Mouse (Mus musculus) embryonic facial prominence, embryonic 12.5 days (tissue): Measurements from ENCODE around the gene Psmc3. TPM values are rescaled to one million over a fixed set of nuclear protein-coding genes. Genes with fewer than 3 reads are reported as not detected.
A peak's percentile ranks its signal among the peaks of the same experiment; 100 is the strongest.

Experiments
- ATAC-seq: fragments of 200-750 bp; cut with Nextera tagmentation; 2 replicates; pipeline ENCODE4 v1.8.0; 2017; ENCODE audit not compliant: insufficient number of reproducible peaks, insufficient read depth, low FRiP score, low TSS enrichment
- H3K27ac ChIP-seq: fragments of 300-500 bp; sonication (generic); 2 replicates; pipeline ENCODE4 v1.5.1; 2016; ENCODE audit warnings: mild to moderate bottlenecking
- H3K27me3 ChIP-seq: fragments of 300-500 bp; sonication (generic); 2 replicates; pipeline ENCODE4 v1.6.1; 2016; ENCODE audit warnings: mild to moderate bottlenecking, moderate library complexity
- H3K36me3 ChIP-seq: fragments of 300-500 bp; sonication (generic); 2 replicates; pipeline ENCODE4 v1.6.1; 2016; ENCODE audit warnings: mild to moderate bottlenecking
- H3K4me1 ChIP-seq: fragments of 300-500 bp; sonication (generic); 2 replicates; pipeline ENCODE4 v1.6.1; 2016
- H3K4me2 ChIP-seq: fragments of 300-500 bp; sonication (generic); replicated peaks from 2 replicates; pipeline ENCODE4 v1.6.1; 2016; ENCODE audit warnings: mild to moderate bottlenecking, moderate library complexity
- H3K4me3 ChIP-seq: fragments of 300-500 bp; sonication (generic); 2 replicates; pipeline ENCODE4 v1.5.1; 2016; ENCODE audit warnings: mild to moderate bottlenecking
- H3K9ac ChIP-seq: fragments of 300-500 bp; sonication (generic); 2 replicates; pipeline ENCODE4 v1.6.1; 2016; ENCODE audit warnings: mild to moderate bottlenecking, moderate library complexity
- H3K9me3 ChIP-seq: fragments of 300-500 bp; sonication (generic); 2 replicates; pipeline ENCODE4 v1.6.1; 2016; ENCODE audit warnings: mild to moderate bottlenecking, moderate library complexity
- WGBS: fragments of 180-500 bp; shearing (Covaris S2); methylation state at CpG from one replicate; pipeline ENCODE4 v1.1.7; 2016; 5-methylcytosine and 5-hydroxymethylcytosine counted together
- polyA plus RNA-seq: library from polyadenylated mRNA; unstranded; fragments of >200 nt; fragmentation: Nextera tagmentation; extraction: Ambion mirVana; gene quantifications from 2 replicates; pipeline ENCODE4 v1.2.1, GENCODE M21; 2016

The Psmc3 gene
- polyA plus RNA-seq, 1 experiment from 2014 or later: 326 TPM

GRCm38 (mm10) chr2:91070076-91070800, 16.4 kb downstream of the Psmc3 start, which contains the start of gene Slc39a13:
Gene Slc39a13 (minus strand): TSS chr2:91070417.
- Histone ChIP-seq H3K4me2 (peak within 1 kb of the TSS; percentile 94), H3K4me1 (peaks cover 15% of the 10 kb centered on the region), H3K9me3 (no peaks in the 10 kb centered on the region), H3K27me3 (no peaks in the 10 kb centered on the region), H3K27ac (peak within 1 kb of the TSS; percentile 65), H3K4me3 (peak within 1 kb of the TSS; percentile 62), H3K9ac (peak within 1 kb of the TSS; percentile 66), H3K36me3 (peaks cover 16% of the 10 kb centered on the region; the same call in 1 of the 2 replicates)
- under 1% methylated on average over 58 of the region's 69 CpGs for WGBS
- ATAC-seq: peak; percentile 96

DNA sequence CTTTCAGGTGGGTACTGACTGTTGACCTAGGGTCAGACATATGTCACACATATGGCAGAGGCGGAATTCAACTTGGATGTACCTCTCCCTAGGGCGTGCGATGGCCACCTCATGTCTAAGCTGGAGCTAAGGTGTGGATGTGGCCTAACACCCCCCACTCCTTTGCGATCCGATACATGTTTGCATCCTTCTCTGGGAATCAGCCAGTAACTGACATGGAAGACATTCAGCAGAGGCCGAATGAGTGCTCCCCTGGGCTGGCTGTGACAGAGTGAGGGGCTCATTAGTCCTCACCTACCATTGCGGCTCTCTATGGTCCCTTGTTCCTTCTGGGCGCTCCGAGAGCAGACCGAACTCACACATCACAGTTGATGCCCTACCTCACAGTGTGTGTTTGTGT, 17.2 kb downstream of the Psmc3 start:
- Histone ChIP-seq H3K4me1 (peaks cover 15% of the 10 kb centered on the region), H3K27me3 (no peaks in the 10 kb centered on the region), H3K9ac (peak overlapping the region; percentile 66; the same call in 1 of the 2 replicates), H3K9me3 (no peaks in the 10 kb centered on the region), H3K27ac (peak overlapping the region; percentile 65), H3K4me3 (peak overlapping the region; percentile 62), H3K4me2 (peak overlapping the region; percentile 94), H3K36me3 (peaks cover 11% of the 10 kb centered on the region; the same call in 1 of the 2 replicates)
- WGBS: 82% methylated on average over 10 of the region's 10 CpGs
- 0 out of 2 replicates have a peak, but pooled peaks have one; percentile 2 for ATAC-seq

- peaks cover 15% of the 10 kb centered on the region for H3K4me1 ChIP-seq
- ATAC-seq: no peak
- H3K9ac ChIP-seq: no peak overlapping the region
- WGBS: 36% methylated on average over 1 of the region's 1 CpGs
- no peak overlapping the region for H3K4me2 ChIP-seq
- H3K27ac ChIP-seq: no peak overlapping the region
- no peak overlapping the region for H3K4me3 ChIP-seq
- no peaks in the 10 kb centered on the region for H3K9me3 ChIP-seq
- H3K27me3 ChIP-seq: no peaks in the 10 kb centered on the region
- peaks cover 4% of the 10 kb centered on the region; the same call in 1 of the 2 replicates for H3K36me3 ChIP-seq
These were observed 18.3 kb downstream of the Psmc3 start for GRCm38 (mm10) chr2:91072092-91072491.

DNA sequence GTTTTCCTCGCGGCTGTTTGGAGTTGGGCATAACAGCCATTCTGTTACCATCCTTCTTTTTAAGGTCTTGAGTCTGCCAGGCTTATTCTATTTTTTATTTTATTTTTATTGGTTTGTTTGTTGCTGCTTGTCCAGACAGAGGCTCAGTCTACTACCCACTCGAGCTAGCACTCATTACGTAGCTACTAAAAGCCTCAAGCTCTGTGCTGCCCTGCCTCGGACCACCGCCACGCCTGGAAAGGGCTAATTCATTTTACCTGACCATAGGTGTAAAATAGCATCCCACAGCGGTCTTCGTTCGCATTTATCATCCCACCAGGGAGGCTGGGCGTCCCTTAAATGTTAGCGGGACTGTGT, 24.1 kb downstream of the Psmc3 start:
- WGBS: 14% methylated on average over 12 of the region's 12 CpGs
- ATAC-seq: no peak
- Histone ChIP-seq H3K9me3 (no peaks in the 10 kb centered on the region), H3K4me3 (peak overlapping the region; percentile 55), H3K27ac (no peak overlapping the region), H3K27me3 (no peaks in the 10 kb centered on the region), H3K36me3 (no peaks in the 10 kb centered on the region), H3K4me2 (peak overlapping the region; percentile 99), H3K9ac (no peak overlapping the region), H3K4me1 (peaks cover 11% of the 10 kb centered on the region)

- no peaks in the 10 kb centered on the region for H3K27me3 ChIP-seq
- H3K4me1 ChIP-seq: peaks cover 11% of the 10 kb centered on the region
- H3K4me2 ChIP-seq: peak overlapping the region; percentile 99
- no peaks in the 10 kb centered on the region for H3K9me3 ChIP-seq
- peak overlapping the region; percentile 78 for H3K9ac ChIP-seq
- 0% methylated on average over 26 of the region's 36 CpGs for WGBS
- ATAC-seq: peak; percentile 84
- peak overlapping the region; percentile 55 for H3K4me3 ChIP-seq
- no peaks in the 10 kb centered on the region for H3K36me3 ChIP-seq
- H3K27ac ChIP-seq: no peak overlapping the region
These were observed 24.7 kb downstream of the Psmc3 start for GRCm38 (mm10) chr2:91078314-91079025.

DNA sequence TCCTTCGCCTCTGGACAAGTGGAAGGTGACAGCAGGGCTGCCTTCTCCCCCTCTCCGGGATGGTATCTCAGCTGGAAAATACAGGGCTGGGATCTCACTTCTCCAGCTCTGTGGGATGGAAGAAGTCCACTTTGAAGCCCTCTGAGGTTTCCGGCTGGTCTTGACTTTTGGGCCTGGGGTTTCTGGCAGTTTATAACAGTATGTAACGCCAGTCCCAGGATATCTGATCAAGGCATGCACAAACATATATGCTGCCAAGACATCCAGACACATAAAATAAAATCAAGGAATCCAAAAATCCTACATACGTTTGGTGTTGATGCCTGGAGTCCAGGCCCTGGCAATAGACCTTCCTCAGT, 25.2 kb downstream of the Psmc3 start:
- Histone ChIP-seq H3K9ac (peak overlapping the region; percentile 78), H3K4me3 (peak overlapping the region; percentile 55), H3K4me1 (peaks cover 11% of the 10 kb centered on the region), H3K36me3 (no peaks in the 10 kb centered on the region), H3K27ac (no peak overlapping the region), H3K4me2 (peak overlapping the region; percentile 99), H3K9me3 (no peaks in the 10 kb centered on the region), H3K27me3 (no peaks in the 10 kb centered on the region)
- ATAC-seq: no peak
- 25% methylated on average over 5 of the region's 5 CpGs for WGBS

- Histone ChIP-seq H3K9me3 (no peaks in the 10 kb centered on the region), H3K27me3 (no peaks in the 10 kb centered on the region), H3K4me2 (no peak overlapping the region), H3K27ac (no peak overlapping the region), H3K4me1 (peaks cover 11% of the 10 kb centered on the region), H3K9ac (no peak overlapping the region), H3K36me3 (no peaks in the 10 kb centered on the region), H3K4me3 (no peak overlapping the region)
- ATAC-seq: no peak
- WGBS: 71% methylated on average over 8 of the region's 8 CpGs
These were observed 27.1 kb downstream of the Psmc3 start for GRCm38 (mm10) chr2:91080784-91081513.

DNA sequence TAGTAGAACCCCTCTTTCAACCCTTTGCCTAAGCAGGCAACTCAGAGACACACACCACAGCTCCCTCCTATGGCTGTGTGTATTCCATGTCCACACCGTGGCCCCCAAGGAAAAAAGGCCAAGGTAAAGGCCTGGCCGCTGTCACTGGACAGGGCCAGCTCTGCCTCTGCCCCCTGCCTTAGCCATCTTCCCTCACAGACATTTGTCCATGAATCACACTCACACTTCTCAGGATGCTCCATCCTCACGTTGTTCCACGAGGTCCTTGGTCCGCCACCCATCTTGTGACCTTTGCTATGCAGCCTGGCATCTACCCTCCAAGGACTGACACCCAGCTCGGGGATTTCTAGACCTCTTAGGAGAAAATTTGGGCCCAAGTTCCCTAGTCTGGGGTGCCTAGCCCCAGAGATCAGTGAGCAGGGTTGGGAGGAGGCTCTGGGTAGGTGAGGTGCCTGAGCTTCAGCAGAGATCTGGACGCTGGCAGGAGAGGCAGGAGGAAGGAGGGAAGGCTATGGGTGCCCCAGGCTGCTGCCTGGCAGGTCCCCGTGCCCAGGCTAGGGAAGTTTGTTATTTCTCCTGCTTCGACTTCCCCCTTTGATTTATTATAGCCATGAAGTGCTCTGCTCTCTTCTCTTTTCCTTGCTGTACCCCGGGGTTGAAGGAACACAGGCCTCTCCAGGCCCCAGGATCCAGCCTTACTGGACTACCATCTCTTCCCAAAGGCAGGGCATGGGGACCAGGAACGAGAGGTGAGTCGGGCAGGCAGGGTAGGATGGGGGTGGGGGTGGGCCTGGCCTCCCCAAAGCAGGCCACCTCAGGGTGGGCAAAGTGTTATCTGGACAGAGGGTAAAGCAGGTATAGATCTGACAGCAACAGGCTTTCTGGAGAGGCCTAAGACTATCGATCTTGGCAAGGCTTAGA, 28.2 kb downstream of the Psmc3 start, which contains the start of gene Spi1:
Gene Spi1 (plus strand): TSS at position 616 of the 921 bp plus-strand sequence.
- H3K9ac ChIP-seq: no peak within 1 kb of the TSS
- no peaks in the 10 kb centered on the region for H3K36me3 ChIP-seq
- 83% methylated on average over 13 of the region's 13 CpGs for WGBS
- peaks cover 11% of the 10 kb centered on the region for H3K4me1 ChIP-seq
- no peaks in the 10 kb centered on the region for H3K27me3 ChIP-seq
- no peak for ATAC-seq
- H3K4me3 ChIP-seq: no peak within 1 kb of the TSS
- H3K9me3 ChIP-seq: no peaks in the 10 kb centered on the region
- H3K27ac ChIP-seq: no peak within 1 kb of the TSS
- H3K4me2 ChIP-seq: no peak within 1 kb of the TSS

DNA sequence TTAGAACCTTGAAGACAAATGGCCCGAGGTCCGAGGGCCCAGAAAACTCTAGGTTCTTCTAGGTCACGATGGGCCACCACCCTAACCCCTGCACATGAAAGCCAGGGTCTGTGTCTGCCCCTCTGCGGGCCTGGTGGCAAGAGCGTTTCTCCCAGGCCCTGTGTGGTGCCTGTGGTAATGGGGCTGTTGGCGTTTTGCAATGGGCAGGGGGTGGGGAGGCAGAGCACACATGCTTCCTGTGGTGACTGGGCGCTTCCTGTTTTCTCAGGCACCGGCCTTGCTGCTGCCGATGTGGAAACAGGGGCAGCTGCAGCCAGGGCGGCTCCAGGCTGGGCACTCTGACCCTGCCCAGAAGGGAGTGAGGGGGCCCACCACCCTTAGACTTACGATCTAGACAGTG, 29.0 kb downstream of the Psmc3 start:
- H3K4me2 ChIP-seq: no peak overlapping the region
- no peaks in the 10 kb centered on the region for H3K9me3 ChIP-seq
- no peaks in the 10 kb centered on the region for H3K36me3 ChIP-seq
- no peak overlapping the region for H3K4me3 ChIP-seq
- no peak overlapping the region for H3K27ac ChIP-seq
- WGBS: 62% methylated on average over 11 of the region's 11 CpGs
- H3K27me3 ChIP-seq: no peaks in the 10 kb centered on the region
- ATAC-seq: no peak
- no peak overlapping the region for H3K9ac ChIP-seq
- peaks cover 11% of the 10 kb centered on the region for H3K4me1 ChIP-seq

GRCm38 (mm10) chr2:91083366-91083940, 29.6 kb downstream of the Psmc3 start:
- no peaks in the 10 kb centered on the region for H3K36me3 ChIP-seq
- H3K27me3 ChIP-seq: no peaks in the 10 kb centered on the region
- H3K4me3 ChIP-seq: no peak overlapping the region
- H3K4me1 ChIP-seq: peaks cover 5% of the 10 kb centered on the region
- H3K9me3 ChIP-seq: no peaks in the 10 kb centered on the region
- 75% methylated on average over 1 of the region's 1 CpGs for WGBS
- no peak overlapping the region for H3K27ac ChIP-seq
- ATAC-seq: no peak
- H3K4me2 ChIP-seq: no peak overlapping the region
- no peak overlapping the region for H3K9ac ChIP-seq
